Mouse (Mus musculus): Measurements from ENCODE around the gene Kptn. TPM values are rescaled to one million over a fixed set of nuclear protein-coding genes. Genes with fewer than 3 reads are reported as not detected.
A peak's percentile ranks its signal among the peaks of the same experiment; 100 is the strongest.

The Kptn gene
- polyA plus RNA-seq, 1 experiment, result 56.4 TPM

DNA sequence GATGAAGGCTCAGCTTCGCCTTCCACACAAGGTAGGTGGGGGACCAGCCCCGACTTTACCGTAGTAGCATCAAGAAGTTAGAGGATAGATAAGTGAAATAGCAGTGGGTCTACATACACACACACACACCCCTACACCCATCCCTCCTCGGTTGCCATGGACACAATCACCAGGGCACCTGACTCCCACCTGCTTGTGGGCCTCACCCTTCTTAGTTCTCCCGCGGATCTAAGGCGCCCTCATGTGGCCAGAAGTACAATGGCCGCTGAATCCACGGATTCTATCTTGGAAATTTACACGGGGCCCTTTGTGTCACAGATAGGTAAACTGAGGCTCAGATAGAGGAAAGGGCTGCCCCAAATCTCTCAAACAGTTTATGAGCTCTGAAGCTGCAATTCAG is 33.8 kb downstream of the Kptn start:
- TF ChIP-seq CTCF (IDR thresholded peaks at IDR 0.05; ENCODE audit: borderline replicate concordance, insufficient read depth, low read depth, low read length), result peak; percentile 88
- no peak for TF ChIP-seq POLR2A (IDR thresholded peaks at IDR 0.05; ENCODE audit: borderline replicate concordance, insufficient read depth, low read length)
- WGBS, result 14% methylated on average over 10 of the region's 10 CpGs
- Histone ChIP-seq H3K4me3 (replicated peaks; ENCODE audit: insufficient read depth, low read depth, low read length) (no peak overlapping the region), H3K27ac (ENCODE audit: insufficient read depth, low read length) (peak overlapping the region; percentile 36; the same call in 1 of the 2 replicates), H3K27me3 (ENCODE audit: control insufficient read depth, insufficient read depth, low read length) (no peaks in the 10 kb centered on the region), H3K4me1 (ENCODE audit: control insufficient read depth, insufficient read depth, low read length) (peaks cover 42% of the 10 kb centered on the region)
- peak; percentile 73 to 79 for DNase-seq

DNA sequence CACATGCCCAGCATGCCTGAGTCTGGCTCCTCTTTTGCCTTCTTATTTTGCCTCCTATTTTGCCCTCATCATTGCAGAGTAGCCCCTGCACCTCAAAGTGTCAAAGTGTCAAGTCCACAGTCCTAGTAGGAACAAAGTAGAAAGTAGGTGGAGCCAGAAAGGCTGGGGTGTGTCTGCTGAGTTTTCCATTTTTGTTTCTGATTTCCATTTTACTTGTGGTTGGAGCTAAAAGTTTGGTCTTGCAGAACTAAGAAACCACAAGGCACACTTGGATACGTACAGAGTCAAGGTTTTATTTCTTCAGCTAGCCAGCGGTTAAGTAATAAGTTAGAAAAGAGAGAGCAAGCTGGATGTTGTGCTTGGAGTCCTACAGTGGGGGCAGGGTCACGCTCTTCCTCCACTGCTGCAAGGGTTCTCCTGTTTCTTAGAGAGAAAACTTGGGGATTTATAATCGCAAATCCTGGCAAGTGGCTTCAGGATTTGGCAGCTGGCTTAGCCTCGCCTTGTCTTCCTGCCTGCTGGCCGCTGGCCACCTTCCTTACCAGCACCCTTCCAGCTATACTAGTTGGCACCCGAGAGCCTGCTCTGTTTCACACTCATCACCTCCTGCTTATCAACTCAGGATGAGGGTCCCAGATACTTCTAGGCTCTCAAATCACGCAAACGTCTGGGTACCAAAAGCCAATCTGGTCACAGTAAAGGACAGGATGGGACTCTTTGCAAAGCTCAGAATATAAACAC is 35.6 kb downstream of the Kptn start:
- TF ChIP-seq POLR2A (IDR thresholded peaks at IDR 0.05; ENCODE audit: borderline replicate concordance, insufficient read depth, low read length) (no peak), CTCF (IDR thresholded peaks at IDR 0.05; ENCODE audit: borderline replicate concordance, insufficient read depth, low read depth, low read length) (no peak)
- H3K4me1 ChIP-seq (ENCODE audit: control insufficient read depth, insufficient read depth, low read length), result peaks cover 44% of the 10 kb centered on the region
- 15% methylated on average over 9 of the region's 9 CpGs for WGBS
- H3K27ac ChIP-seq (ENCODE audit: insufficient read depth, low read length), result peak overlapping the region; percentile 30; the same call in 1 of the 2 replicates
- H3K4me3 ChIP-seq (replicated peaks; ENCODE audit: insufficient read depth, low read depth, low read length), result no peak overlapping the region
- DNase-seq, result peak; percentile 64 to 77
- H3K27me3 ChIP-seq (ENCODE audit: control insufficient read depth, insufficient read depth, low read length), result no peaks in the 10 kb centered on the region

DNA sequence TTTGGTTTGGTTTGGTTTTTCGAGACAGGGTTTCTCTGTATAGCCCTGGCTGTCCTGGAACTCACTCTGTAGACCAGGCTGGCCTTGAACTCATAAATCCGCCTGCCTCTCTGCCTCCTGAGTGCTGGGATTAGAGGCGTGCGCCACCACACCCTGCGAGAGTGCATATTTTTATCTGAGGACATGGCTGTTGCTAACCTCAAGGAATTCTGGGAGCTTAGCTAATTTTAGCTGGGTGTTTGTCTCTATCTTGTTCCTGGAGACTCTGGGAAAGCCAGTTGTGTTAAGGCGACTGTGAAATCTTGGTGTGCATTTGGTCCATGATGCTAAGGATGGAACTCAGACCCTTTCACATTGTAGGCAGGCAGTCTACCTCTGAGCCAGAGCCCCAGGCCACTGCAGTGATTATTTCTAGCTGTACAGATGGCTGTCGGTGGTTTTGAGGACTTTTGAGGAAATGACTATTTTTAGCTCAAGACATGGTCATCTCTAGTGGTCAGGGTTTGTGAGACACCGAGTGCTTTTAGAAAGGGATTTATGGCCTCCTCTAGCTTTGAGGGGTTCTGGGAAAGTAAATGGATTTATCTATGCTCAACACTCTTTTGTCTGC is 36.5 kb downstream of the Kptn start:
- WGBS, result 25% methylated on average over 8 of the region's 8 CpGs
- Histone ChIP-seq H3K4me1 (ENCODE audit: control insufficient read depth, insufficient read depth, low read length) (peaks cover 38% of the 10 kb centered on the region), H3K27me3 (ENCODE audit: control insufficient read depth, insufficient read depth, low read length) (no peaks in the 10 kb centered on the region), H3K4me3 (replicated peaks; ENCODE audit: insufficient read depth, low read depth, low read length) (no peak overlapping the region), H3K27ac (ENCODE audit: insufficient read depth, low read length) (peak overlapping the region; percentile 37; the same call in 1 of the 2 replicates)
- TF ChIP-seq CTCF (IDR thresholded peaks at IDR 0.05; ENCODE audit: borderline replicate concordance, insufficient read depth, low read depth, low read length), result no peak
- no peak for DNase-seq

DNA sequence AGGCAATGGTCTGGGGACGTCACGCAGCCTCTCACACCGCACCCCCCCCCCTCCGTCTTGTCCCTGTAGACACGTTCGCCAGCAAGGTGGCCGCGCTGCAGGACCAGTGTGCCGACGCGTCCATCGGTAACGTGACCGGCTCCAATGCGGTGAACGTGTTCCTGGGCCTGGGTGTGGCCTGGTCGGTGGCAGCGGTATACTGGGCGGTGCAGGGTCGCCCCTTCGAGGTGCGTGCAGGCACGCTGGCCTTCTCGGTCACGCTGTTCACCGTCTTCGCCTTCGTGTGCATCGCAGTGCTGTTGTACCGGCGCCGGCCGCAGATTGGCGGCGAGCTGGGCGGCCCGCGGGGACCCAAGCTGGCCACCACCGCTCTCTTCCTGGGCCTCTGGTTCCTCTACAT is 39.0 kb downstream of the Kptn start:
- Histone ChIP-seq H3K4me3 (replicated peaks; ENCODE audit: insufficient read depth, low read depth, low read length) (no peak overlapping the region), H3K27ac (ENCODE audit: insufficient read depth, low read length) (no peak overlapping the region), H3K27me3 (ENCODE audit: control insufficient read depth, insufficient read depth, low read length) (no peaks in the 10 kb centered on the region), H3K4me1 (ENCODE audit: control insufficient read depth, insufficient read depth, low read length) (peaks cover 42% of the 10 kb centered on the region)
- WGBS, result 25% methylated on average over 38 of the region's 39 CpGs
- no peak for TF ChIP-seq POLR2A (IDR thresholded peaks at IDR 0.05; ENCODE audit: borderline replicate concordance, insufficient read depth, low read length)
- TF ChIP-seq CTCF (IDR thresholded peaks at IDR 0.05; ENCODE audit: borderline replicate concordance, insufficient read depth, low read depth, low read length), result no peak
- peak in 1 of 2 experiments; percentile 57 for DNase-seq

DNA sequence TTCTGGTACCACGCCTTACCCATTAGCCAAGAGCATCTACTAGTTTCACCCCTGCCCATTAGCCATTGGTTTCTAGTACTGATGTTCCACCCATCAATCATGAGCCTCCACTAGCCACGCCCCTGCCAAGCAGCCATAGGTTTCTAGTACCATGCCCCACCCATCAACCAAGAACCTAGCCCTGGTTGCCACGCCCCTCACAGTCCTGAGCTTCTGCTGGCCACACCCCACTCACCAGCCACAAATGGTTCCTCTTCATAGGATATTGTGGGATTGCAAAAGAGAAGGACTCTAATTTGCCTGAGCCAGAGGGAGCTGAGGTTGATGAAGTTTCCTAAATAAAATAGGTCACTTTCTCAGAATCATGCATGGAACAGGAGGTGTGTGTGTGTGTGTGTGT is 41.0 kb downstream of the Kptn start:
- Histone ChIP-seq H3K4me1 (ENCODE audit: control insufficient read depth, insufficient read depth, low read length) (peaks cover 35% of the 10 kb centered on the region), H3K4me3 (replicated peaks; ENCODE audit: insufficient read depth, low read depth, low read length) (no peak overlapping the region), H3K27ac (ENCODE audit: insufficient read depth, low read length) (no peak overlapping the region), H3K27me3 (ENCODE audit: control insufficient read depth, insufficient read depth, low read length) (no peaks in the 10 kb centered on the region)
- TF ChIP-seq CTCF (IDR thresholded peaks at IDR 0.05; ENCODE audit: borderline replicate concordance, insufficient read depth, low read depth, low read length), result no peak
- TF ChIP-seq POLR2A (IDR thresholded peaks at IDR 0.05; ENCODE audit: borderline replicate concordance, insufficient read depth, low read length), result no peak
- 76% methylated on average over 3 of the region's 3 CpGs for WGBS
- peak in 1 of 2 experiments; percentile 48 for DNase-seq

DNA sequence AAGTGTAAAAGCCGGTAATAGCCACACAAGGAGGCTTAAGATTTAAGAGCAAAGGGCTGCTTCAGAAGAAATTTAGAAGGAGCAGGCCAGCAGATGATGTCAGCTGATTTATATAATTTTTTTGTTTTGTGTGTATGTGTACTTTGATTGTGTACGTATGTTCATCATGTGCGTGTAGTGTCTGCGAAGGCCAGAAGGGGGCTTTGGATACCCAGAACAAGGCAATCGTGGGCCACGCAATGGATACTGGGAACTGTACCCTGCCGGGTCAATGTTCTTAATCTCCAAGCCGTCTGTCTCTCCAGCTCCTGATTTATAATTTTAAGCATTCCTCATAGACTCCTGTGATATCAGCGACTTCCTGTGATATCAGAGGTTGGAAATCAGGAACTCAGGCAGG is 41.6 kb downstream of the Kptn start:
- H3K4me3 ChIP-seq (replicated peaks; ENCODE audit: insufficient read depth, low read depth, low read length), result no peak overlapping the region
- no peaks in the 10 kb centered on the region for H3K27me3 ChIP-seq (ENCODE audit: control insufficient read depth, insufficient read depth, low read length)
- DNase-seq, result no peak
- H3K27ac ChIP-seq (ENCODE audit: insufficient read depth, low read length), result no peak overlapping the region
- TF ChIP-seq POLR2A (IDR thresholded peaks at IDR 0.05; ENCODE audit: borderline replicate concordance, insufficient read depth, low read length) (no peak), CTCF (IDR thresholded peaks at IDR 0.05; ENCODE audit: borderline replicate concordance, insufficient read depth, low read depth, low read length) (no peak)
- peaks cover 32% of the 10 kb centered on the region for H3K4me1 ChIP-seq (ENCODE audit: control insufficient read depth, insufficient read depth, low read length)
- 80% methylated on average over 9 of the region's 9 CpGs for WGBS

DNA sequence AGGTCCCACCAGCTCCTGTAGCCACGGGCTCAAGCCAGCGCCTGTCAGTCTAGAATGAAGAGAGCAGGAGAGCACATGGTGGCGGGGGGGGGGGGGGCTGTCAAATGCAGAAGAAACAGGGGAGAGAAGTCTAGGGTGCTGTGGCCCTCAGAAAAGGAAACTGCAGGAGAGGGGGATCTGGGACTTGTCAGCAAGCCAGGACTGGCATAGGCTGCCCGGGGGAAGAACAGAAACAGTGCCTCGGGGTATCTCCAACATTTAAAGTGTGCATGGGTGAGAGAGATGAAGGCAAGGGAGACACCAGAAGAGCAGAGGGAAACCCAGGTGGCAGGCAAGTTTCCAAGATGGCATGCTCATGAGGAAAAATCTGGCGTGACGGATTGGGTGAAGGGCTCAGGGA is 42.3 kb downstream of the Kptn start:
- DNase-seq, result peak in 1 of 2 experiments; percentile 40
- TF ChIP-seq POLR2A (IDR thresholded peaks at IDR 0.05; ENCODE audit: borderline replicate concordance, insufficient read depth, low read length), result no peak
- no peak for TF ChIP-seq CTCF (IDR thresholded peaks at IDR 0.05; ENCODE audit: borderline replicate concordance, insufficient read depth, low read depth, low read length)
- Histone ChIP-seq H3K4me3 (replicated peaks; ENCODE audit: insufficient read depth, low read depth, low read length) (no peak overlapping the region), H3K27ac (ENCODE audit: insufficient read depth, low read length) (no peak overlapping the region), H3K4me1 (ENCODE audit: control insufficient read depth, insufficient read depth, low read length) (peaks cover 28% of the 10 kb centered on the region), H3K27me3 (ENCODE audit: control insufficient read depth, insufficient read depth, low read length) (no peaks in the 10 kb centered on the region)
- 14% methylated on average over 7 of the region's 7 CpGs for WGBS

DNA sequence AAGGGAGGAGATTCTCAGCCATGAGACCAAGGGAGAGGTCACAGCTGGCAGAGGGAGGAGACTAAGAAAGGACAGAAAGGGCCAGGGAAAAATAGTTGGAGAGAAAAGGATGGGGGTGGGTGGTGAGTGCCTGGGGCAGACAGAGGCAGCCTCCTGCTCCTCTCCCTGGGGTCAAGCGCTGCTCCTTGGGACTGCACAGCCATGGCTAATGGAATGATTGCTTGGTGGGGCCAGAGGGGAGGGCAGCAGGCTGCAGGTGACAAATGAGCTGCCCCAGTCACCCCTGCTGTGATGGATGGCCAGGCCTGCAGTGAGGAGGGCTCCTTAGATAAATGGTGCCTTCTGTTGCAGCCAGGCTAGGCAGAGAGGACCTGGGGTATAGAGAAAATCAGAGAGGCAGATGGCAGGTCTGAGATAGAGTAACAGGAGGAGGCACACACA is 52.5 kb downstream of the Kptn start:
- WGBS, result 18% methylated on average over 1 of the region's 1 CpGs
- Histone ChIP-seq H3K27ac (ENCODE audit: insufficient read depth, low read length) (no peak overlapping the region), H3K27me3 (ENCODE audit: control insufficient read depth, insufficient read depth, low read length) (no peaks in the 10 kb centered on the region), H3K4me3 (replicated peaks; ENCODE audit: insufficient read depth, low read depth, low read length) (no peak overlapping the region), H3K4me1 (ENCODE audit: control insufficient read depth, insufficient read depth, low read length) (peaks cover 22% of the 10 kb centered on the region)
- TF ChIP-seq POLR2A (IDR thresholded peaks at IDR 0.05; ENCODE audit: borderline replicate concordance, insufficient read depth, low read length) (no peak), CTCF (IDR thresholded peaks at IDR 0.05; ENCODE audit: borderline replicate concordance, insufficient read depth, low read depth, low read length) (no peak)
- DNase-seq, result peak; percentile 51 to 70

All from cerebellum, adult 2 months (tissue).